Mouse (Mus musculus) CH12.LX (cell line): ENCODE data around the gene Fstl3.
A peak's percentile ranks its signal among the peaks of the same experiment; 100 is the strongest.

Experiments used
- CTCF ChIP-seq, 2 experiments: IDR thresholded peaks in 1 of 2; conservative IDR thresholded peaks in 1 of 2; 2 replicates each; pipeline ENCODE4 v1.5.1; 2011 to 2012; ENCODE audit warnings: low read depth in 2 of 2, low read length in 2 of 2, improper control_type of control experiment in 1 of 2, inconsistent platforms in 1 of 2, mild to moderate bottlenecking in 1 of 2, moderate library complexity in 1 of 2
- MAX ChIP-seq: IDR thresholded peaks from 2 replicates; pipeline ENCODE4 v1.6.1; 2011; ENCODE audit warnings: low read length, improper control_type of control experiment
- POLR2A ChIP-seq: IDR thresholded peaks from 2 replicates; pipeline ENCODE4 v1.6.1; 2011; ENCODE audit warnings: low read depth, mild to moderate bottlenecking, improper control_type of control experiment, low read length
- TCF12 ChIP-seq: IDR thresholded peaks from 2 replicates; pipeline ENCODE4 v1.6.1; 2014; ENCODE audit warnings: low read depth, mild to moderate bottlenecking, inconsistent platforms, low read length, improper control_type of control experiment
- ZKSCAN1 ChIP-seq: IDR thresholded peaks from 2 replicates; pipeline ENCODE4 v1.6.1; 2012; ENCODE audit warnings: low read depth, inconsistent platforms, low read length, improper control_type of control experiment, borderline replicate concordance
- ZMIZ1 ChIP-seq: IDR thresholded peaks from 2 replicates; pipeline ENCODE4 v1.6.1; 2012; ENCODE audit warnings: low read depth, mild to moderate bottlenecking, inconsistent platforms, low read length, improper control_type of control experiment

GRCm38 (mm10) chr10:79732500-79732899 lies 44.6 kb upstream of the Fstl3 start:
- TF ChIP-seq CTCF (conservative IDR thresholded peaks at IDR 0.05 in 1 of 2, IDR thresholded peaks at IDR 0.05 in 1 of 2; ENCODE audit: low read depth in 2 of 2, low read length in 2 of 2) (peak; percentile 59 to 67), POLR2A (no peak), ZKSCAN1 (no peak), TCF12 (no peak), MAX (no peak), ZMIZ1 (no peak)
